Mouse (Mus musculus) liver, embryonic 18 days (tissue): ENCODE data around the gene Chdh. TPM values are rescaled to one million over a fixed set of nuclear protein-coding genes. Genes with fewer than 3 reads are reported as not detected.

ENCODE experiments used
- polyA plus RNA-seq: library from polyadenylated mRNA; depleted of rRNA; stranded (reverse); fragments of >200 nt; gene quantifications from 2 replicates; pipeline ENCODE4 v1.2.3, GENCODE M21; 2012; rRNA removed

Gene Chdh
- polyA plus RNA-seq = 21.3 and 22.2 TPM in 2 replicates

DNA sequence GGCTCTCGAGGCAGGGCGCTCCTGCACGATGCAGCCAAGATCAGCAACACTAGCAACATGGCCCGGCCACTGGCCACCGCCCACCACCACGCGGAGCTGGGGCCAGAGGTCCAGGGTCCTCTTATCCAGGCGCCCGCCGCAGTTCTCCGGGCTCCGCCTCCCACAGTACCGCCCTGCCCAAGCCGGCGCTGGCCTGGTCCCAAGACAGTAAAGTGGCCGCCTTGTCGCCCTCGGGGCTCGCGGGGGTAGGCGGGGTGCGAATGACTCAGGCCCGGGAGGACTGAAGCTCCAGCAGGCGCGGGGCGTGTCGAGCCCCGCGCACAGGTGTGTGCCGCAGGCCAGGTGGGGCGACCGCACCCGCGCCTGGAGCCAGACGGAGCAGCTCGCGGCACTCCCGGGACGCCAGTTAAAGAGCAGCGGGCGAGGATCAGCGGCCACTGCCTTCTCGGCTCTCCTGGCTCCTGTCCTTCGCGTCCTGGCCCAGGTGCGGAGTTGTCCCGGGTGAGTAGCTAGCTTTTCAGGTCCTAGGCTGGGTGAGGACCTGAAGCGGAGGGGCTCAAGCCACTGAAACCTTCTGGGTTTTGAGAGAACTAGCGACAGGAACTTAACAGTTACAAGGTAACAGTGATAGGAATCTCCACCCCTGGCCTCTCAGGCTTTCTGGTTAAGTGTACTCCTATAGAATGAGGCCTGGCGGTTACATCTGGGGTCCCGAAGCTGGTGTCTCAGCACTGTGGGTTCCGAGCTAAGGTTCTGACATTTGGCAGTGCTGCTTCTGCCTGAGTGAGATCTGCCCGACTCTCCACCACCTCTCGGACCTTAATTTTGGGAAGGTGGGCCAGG, at the start of gene Chdh, which contains the start of gene Il17rb:
Gene Chdh (plus strand): TSS at position 291 of the 843 bp plus-strand sequence.
Gene Il17rb (minus strand): TSS at position 164 of the 843 bp plus-strand sequence.

DNA sequence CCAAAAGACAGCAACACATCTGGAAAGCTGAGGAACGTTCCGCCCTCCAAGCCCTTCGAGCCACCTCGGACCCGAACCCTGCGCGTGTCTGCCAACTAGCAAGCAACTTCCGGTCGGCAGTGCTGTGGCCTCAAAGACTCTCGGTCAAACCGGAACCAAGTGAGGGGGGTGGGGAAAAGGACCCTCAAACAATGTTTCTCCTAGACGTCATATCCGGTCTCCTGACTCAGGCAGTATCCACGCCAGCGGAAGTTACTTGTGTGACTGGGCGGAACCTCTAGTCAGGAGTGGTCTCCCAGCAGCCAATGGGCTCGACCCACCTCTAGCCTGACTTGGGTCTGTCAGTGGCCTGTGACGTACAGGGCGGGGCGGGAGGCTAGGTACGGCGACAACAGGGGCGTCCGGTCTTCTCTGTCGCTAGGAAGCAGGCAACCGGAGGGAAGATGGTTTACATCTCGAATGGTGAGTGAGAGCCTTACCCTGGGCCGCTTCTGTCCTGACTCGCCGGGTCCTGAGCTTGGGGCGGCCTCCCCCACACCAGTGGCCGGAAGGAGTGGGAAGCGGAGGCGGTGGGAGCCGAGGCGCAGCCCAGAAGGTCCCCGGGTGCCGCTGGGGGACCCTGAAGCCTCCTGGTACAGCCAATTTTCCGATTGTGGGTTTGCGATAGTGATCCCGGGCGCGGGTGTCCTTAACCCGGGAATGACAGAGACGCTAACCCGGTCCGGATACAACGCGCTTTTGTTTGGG, 40.6 kb upstream of the Chdh start, which contains the start of gene Selenok:
Gene Selenok (plus strand): TSS at position 234 of the 747 bp plus-strand sequence.

DNA sequence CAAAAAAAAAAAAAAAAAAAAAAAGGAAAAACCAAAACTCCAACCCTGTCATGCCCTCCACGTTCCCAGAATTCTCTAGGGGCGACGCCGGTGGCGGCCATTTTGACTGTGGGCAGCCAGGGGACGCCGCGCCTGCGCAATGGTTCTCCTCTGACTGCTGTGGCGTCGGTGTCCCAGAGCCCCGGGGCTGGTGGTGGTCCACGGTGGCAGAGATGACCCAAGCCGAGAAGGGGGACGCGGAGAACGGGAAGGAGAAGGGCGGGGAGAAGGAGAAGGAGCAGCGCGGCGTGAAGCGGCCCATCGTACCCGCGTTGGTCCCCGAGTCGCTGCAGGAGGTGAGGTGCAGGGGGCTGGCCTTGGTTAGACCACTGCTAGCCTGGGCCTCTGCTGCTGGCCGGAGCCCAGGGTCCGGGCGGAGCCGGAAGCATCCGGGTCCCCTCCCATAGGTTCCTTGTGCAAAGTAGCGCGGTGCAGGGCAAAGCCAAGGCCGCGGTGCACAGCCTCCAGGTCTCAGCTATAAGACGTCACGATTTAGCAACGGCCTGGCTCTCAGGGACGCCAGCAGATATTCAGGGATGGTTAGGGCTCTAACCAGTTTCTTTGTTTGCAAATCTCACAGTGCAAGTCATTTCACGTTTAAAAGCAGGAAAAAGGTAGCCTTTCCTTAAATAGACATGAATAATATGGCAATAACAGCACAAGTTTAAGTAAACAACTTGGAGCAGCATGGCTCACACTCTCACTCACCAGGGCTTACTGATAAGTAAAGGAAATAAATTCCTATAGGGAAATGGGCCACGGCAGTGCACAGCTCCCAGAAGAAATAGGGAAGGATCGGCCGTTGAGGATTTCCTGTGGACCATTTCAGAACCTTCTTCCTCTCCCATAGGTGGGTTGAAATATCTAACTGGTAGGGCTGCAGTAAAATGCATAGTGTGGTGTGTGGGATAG, 30.3 kb upstream of the Chdh start, which contains the start of gene Actr8:
Gene Actr8 (plus strand): TSS at position 84 of the 951 bp plus-strand sequence.

Other genes with a start within 250 kb of the Chdh start
- 254 and 280 TPM in 2 replicates for gene Selenok, start 40.7 kb upstream of the Chdh start, polyA plus RNA-seq
- gene Actr8, start 30.7 kb upstream of the Chdh start, polyA plus RNA-seq = 12.6 and 14.0 TPM in 2 replicates
- gene Il17rb, start 127 bp upstream of the Chdh start, polyA plus RNA-seq = 10.7 and 12.0 TPM in 2 replicates